Mouse (Mus musculus): ENCODE results near the gene Rgp1. TPM values are rescaled to one million over a fixed set of nuclear protein-coding genes. Genes with fewer than 3 reads are reported as not detected.
"Not testable (repeated sequence)": the region's sequence is repeated elsewhere in the genome, so short reads cannot be mapped to it uniquely, and the experiment has no call there.

The Rgp1 gene
- polyA plus RNA-seq, 1 experiment from 2014 or later = 27.6 TPM

DNA sequence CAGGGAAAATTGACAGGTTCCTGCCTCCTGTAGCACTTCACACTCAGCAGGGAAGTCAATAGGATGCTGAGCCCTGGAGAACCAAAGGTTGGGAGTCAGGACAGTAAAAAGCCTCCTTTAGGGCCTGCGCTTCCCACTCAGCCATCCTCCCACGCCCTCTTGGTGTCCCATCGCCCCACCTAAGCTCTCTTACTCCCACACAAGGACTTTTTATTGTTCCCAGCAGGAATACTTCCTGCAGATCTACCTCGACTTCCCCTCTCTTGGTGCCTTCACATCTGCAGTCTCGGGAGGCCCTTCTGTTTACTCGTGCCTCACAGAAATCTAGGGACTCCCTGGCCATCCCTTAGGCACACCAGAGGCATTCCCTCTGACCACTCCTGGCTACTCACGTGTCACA lies 4.9 kb downstream of the Rgp1 start:
- no peak overlapping the region for H3K4me2 ChIP-seq
- H3K27me3 ChIP-seq = no peaks in the 10 kb centered on the region
- H3K9me3 ChIP-seq = no peaks in the 10 kb centered on the region
- peaks cover 19% of the 10 kb centered on the region for H3K4me1 ChIP-seq
- no peak overlapping the region for H3K4me3 ChIP-seq
- no peak overlapping the region for H3K27ac ChIP-seq
- WGBS = 75% methylated on average over 7 of the region's 7 CpGs
- no peak overlapping the region for H3K9ac ChIP-seq
- ATAC-seq (ENCODE audit: insufficient number of reproducible peaks, low FRiP score, low TSS enrichment, low read depth) = no peak
- peaks cover 41% of the 10 kb centered on the region for H3K36me3 ChIP-seq

DNA sequence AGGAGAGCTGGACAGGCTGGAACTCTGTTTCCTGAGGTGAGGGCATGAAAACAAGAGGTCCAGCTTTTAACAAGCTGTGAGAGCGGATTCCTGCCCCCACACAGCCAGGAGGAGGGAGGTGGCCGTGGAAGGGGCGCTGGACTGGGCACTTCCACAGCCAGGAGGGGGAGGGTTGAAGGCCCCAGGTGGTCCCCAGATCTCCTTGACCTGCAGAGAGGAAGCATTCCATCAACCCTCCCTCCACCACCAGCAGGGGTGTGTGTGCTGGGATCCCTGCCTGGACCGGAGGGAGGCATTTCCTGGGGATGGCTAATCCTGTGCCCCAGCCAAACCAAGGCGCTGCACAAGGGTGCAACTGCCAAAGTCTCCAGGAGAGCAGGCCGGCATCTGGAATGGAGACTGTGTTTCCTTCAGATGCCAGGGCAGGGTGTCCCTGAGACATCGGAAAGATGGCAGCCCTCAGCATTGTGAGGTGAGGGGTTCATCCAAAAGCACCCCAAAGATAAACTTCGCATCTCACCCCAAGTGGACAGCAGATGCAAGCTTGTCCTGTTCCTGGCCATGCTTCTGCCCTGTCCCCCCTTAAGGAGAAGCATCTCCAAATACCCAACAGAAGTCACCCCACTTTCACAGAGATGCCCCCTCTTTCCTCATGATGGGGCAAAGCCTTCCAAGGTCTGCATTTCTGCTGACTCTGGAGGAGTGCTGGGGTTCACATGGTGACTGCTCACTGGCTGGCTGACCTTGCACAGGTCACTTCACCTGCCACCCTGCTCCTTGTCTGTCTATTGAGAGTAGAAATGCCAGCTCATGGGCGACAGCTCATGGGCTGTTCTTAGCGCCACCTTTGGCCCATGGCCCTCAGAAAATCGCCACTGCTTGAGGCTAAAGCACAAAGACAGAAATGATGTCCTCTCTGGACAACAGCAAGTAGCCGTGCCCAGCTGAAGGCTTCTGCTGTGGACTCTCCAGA lies 6.2 kb downstream of the Rgp1 start, which contains the start of gene Msmp:
Gene Msmp, minus strand, starts transcription at position 51 of the 973 bp plus-strand sequence.
- Histone ChIP-seq H3K36me3 (peaks cover 41% of the 10 kb centered on the region), H3K9ac (no peak within 1 kb of the TSS), H3K4me1 (peaks cover 13% of the 10 kb centered on the region), H3K27me3 (no peaks in the 10 kb centered on the region), H3K9me3 (no peaks in the 10 kb centered on the region), H3K4me2 (no peak within 1 kb of the TSS), H3K27ac (no peak within 1 kb of the TSS), H3K4me3 (no peak within 1 kb of the TSS)
- 61% methylated on average over 12 of the region's 12 CpGs for WGBS
- no peak for ATAC-seq (ENCODE audit: insufficient number of reproducible peaks, low FRiP score, low TSS enrichment, low read depth)

DNA sequence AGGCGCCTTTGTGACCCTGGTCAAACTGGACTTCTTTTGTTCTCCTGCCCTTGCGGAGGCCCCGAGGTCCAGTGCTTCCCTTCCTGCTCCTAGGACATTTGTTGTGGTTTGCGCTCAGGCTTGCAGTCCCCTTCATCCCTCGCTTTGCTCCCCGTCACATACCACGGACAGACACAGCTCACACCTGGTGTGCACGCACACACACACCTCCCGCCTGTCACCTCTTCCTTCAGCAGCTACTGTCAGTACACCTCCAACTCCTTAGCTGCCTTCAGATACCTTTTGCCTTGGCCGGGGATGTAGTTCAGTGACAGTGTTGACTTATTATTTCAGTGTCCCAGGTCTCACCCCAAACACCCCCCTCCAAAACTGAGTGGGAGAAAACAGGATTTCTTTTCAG lies 7.2 kb downstream of the Rgp1 start:
- H3K4me3 ChIP-seq = no peak overlapping the region
- H3K27ac ChIP-seq = no peak overlapping the region
- H3K9ac ChIP-seq = no peak overlapping the region
- WGBS = 69% methylated on average over 10 of the region's 10 CpGs
- peaks cover 8% of the 10 kb centered on the region for H3K4me1 ChIP-seq
- no peaks in the 10 kb centered on the region for H3K27me3 ChIP-seq
- ATAC-seq (ENCODE audit: insufficient number of reproducible peaks, low FRiP score, low TSS enrichment, low read depth) = no peak
- peaks cover 35% of the 10 kb centered on the region for H3K36me3 ChIP-seq
- no peak overlapping the region for H3K4me2 ChIP-seq
- H3K9me3 ChIP-seq = no peaks in the 10 kb centered on the region

DNA sequence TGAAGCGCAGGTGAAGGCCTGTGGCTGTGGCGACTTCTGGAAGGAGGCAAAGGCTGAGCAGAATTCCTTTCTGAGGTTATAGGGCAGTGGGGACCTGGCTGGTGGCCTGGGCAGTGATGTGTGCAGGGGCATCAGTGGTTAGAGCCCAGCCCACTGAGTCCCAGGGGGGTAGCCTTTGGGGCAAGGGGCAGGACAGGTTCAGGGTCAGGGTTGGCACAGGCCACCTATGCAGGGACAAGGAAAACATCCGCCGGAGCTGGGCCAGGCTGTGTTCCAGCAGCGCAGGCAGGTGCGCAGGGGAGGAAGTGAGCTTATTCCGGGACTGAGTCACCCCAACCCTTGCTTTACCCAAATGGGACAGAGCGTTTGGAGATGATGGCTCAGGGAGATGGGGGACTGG lies 7.9 kb downstream of the Rgp1 start:
- Histone ChIP-seq H3K4me3 (no peak overlapping the region), H3K9me3 (no peaks in the 10 kb centered on the region), H3K4me2 (no peak overlapping the region), H3K27me3 (no peaks in the 10 kb centered on the region), H3K9ac (no peak overlapping the region), H3K27ac (no peak overlapping the region), H3K36me3 (peaks cover 28% of the 10 kb centered on the region), H3K4me1 (peaks cover 8% of the 10 kb centered on the region)
- no peak for ATAC-seq (ENCODE audit: insufficient number of reproducible peaks, low FRiP score, low TSS enrichment, low read depth)
- 60% methylated on average over 8 of the region's 8 CpGs for WGBS

DNA sequence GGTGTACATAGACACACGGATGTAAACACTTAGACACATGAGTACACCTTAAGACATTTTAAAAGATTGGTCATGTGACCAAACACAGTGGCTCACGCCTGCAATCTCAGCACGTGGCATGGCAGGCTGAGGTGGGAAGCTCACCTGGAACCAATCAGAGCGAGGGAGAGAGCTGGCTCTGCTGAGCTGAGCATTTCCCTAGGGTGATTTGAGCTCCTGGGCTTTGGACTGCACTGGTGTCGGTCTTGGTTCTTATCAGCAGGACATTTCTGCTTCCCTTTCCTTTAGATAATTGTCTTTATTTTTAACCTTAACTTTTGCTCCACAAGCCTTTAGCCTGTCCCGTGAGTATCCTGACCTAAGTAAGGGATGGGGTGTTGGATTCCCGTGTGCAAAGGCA lies 9.2 kb downstream of the Rgp1 start:
- Histone ChIP-seq H3K27me3 (no peaks in the 10 kb centered on the region), H3K36me3 (peaks cover 16% of the 10 kb centered on the region), H3K4me1 (peaks cover 8% of the 10 kb centered on the region), H3K4me2 (no peak overlapping the region), H3K9ac (no peak overlapping the region), H3K4me3 (no peak overlapping the region), H3K9me3 (no peaks in the 10 kb centered on the region), H3K27ac (no peak overlapping the region)
- 41% methylated on average over 7 of the region's 7 CpGs for WGBS
- ATAC-seq (ENCODE audit: insufficient number of reproducible peaks, low FRiP score, low TSS enrichment, low read depth) = no peak

DNA sequence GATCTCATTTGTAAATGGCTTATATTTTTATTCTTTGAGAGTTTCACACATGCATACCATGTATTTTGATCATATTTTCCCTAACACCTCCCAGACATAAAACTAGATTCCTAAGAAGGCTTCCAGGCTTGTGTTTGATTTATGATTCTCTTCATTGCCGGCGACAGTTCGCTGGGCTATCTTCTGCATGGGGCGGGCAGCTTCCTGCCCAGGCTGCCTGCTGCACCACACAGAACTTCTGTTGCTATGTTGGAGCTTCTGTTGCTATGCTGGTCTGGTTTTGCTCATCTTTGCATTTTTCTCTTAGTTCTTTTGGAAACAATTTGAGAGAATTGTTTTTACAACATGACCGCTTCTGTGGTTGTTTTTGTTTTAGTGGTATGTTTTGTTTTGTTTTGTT lies 13.0 kb downstream of the Rgp1 start:
- Histone ChIP-seq H3K9me3 (no peaks in the 10 kb centered on the region), H3K4me2 (no peak overlapping the region)
- 55% methylated on average over 5 of the region's 5 CpGs for WGBS

DNA sequence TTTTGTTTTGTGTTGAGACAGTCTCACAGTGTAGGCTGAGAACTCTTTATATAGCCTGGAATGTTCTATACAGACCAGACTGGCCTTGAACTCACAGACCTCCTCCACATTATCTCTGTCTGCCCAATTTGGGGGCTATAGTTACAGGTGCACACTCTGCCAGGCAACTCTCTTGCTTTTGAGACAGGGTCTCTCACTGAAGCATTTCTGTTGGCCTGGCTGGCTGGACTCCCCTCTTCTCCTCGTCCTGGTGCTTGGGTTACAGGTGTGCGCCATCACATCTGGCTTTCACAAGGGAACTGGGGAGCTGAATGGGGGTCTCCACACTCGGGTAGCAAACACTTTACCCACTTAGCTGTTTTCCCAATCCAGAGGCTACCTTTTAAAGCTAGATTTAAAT lies 13.4 kb downstream of the Rgp1 start:
- no peaks in the 10 kb centered on the region for H3K9me3 ChIP-seq
- H3K27me3 ChIP-seq = no peaks in the 10 kb centered on the region
- no peaks in the 10 kb centered on the region; the same call in 1 of the 2 replicates for H3K4me1 ChIP-seq
- no peak for ATAC-seq (ENCODE audit: insufficient number of reproducible peaks, low FRiP score, low TSS enrichment, low read depth)
- 53% methylated on average over 3 of the region's 3 CpGs for WGBS
- no peak overlapping the region for H3K27ac ChIP-seq
- H3K9ac ChIP-seq = no peak overlapping the region
- no peak overlapping the region for H3K4me3 ChIP-seq
- H3K36me3 ChIP-seq = no peaks in the 10 kb centered on the region
- H3K4me2 ChIP-seq = no peak overlapping the region

More for the DNA sequence above, 13.0 kb downstream of the Rgp1 start:
- no peak for ATAC-seq (ENCODE audit: insufficient number of reproducible peaks, low FRiP score, low TSS enrichment, low read depth)
- Histone ChIP-seq H3K27ac (no peak overlapping the region), H3K36me3 (no peaks in the 10 kb centered on the region), H3K4me1 (no peaks in the 10 kb centered on the region; the same call in 1 of the 2 replicates), H3K27me3 (no peaks in the 10 kb centered on the region), H3K4me3 (no peak overlapping the region), H3K9ac (no peak overlapping the region)

DNA sequence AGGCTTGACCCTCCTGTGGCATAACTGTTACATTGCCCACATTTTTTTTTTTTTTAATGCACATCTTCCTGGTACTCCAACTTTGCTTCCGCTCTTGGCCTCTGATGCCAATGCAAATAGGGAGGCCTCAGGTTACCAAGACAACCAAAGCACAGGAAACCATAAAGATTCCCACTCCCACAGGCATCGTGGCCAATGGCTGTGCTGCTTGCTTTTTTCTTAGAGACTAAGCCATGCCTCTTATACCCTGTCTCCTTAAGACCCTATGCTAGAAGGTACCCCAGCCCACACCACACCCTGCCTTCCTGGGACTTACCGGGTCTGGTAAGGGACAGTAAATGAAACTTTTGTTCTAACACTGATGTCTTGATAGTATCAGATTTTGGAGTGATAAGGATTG lies 14.9 kb downstream of the Rgp1 start:
- WGBS = 44% methylated on average over 3 of the region's 3 CpGs
- no peaks in the 10 kb centered on the region; the same call in 1 of the 2 replicates for H3K4me1 ChIP-seq
- no peak overlapping the region for H3K4me3 ChIP-seq
- H3K9ac ChIP-seq = no peak overlapping the region
- H3K36me3 ChIP-seq = no peaks in the 10 kb centered on the region
- no peak overlapping the region for H3K4me2 ChIP-seq
- H3K27ac ChIP-seq = no peak overlapping the region
- ATAC-seq (ENCODE audit: insufficient number of reproducible peaks, low FRiP score, low TSS enrichment, low read depth) = no peak
- H3K9me3 ChIP-seq = no peaks in the 10 kb centered on the region
- no peaks in the 10 kb centered on the region for H3K27me3 ChIP-seq

DNA sequence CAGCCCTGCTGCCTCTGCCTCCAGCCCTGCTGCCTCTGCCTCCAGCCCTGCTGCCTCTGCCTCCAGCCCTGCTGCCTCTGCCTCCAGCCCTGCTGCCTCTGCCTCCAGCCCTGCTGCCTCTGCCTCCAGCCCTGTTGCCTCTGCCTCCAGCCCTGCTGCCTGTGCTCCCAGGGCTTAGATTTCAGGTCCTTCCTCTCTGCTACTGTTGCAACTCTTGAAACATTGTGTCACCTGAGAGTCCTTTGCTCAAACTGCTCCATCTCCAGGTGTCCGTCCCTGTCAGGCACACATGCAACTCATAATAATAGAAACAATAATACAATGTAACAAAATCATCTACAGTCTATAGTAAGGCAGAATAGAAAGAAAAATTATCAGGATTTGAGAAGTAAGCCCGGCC lies 18.1 kb downstream of the Rgp1 start:
- not testable (repeated sequence) for H3K9ac ChIP-seq; H3K36me3 ChIP-seq; H3K27me3 ChIP-seq; H3K27ac ChIP-seq; H3K4me1 ChIP-seq; H3K4me3 ChIP-seq; H3K4me2 ChIP-seq; ATAC-seq (ENCODE audit: insufficient number of reproducible peaks, low FRiP score, low TSS enrichment, low read depth); H3K9me3 ChIP-seq
- 71% methylated on average over 2 of the region's 2 CpGs for WGBS

DNA sequence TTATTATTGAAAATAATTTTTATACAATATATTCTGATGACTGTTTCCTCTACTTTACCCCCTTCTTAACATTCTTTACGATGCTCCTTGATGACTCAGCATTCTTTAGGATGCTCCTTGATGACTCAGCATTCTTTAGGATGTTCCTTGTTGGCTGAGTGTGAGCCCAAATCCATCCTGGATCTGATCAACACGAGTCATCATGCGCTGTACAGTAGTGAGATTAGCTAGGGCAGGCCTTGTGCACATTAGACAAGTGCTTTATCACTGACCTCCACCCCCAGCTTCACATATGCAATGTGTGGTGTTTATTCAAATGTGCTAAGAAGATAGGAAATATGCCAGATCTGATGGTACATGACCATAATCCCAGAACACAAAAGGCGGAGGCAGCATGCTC lies 19.7 kb downstream of the Rgp1 start:
- no peak overlapping the region for H3K9ac ChIP-seq
- no peak overlapping the region for H3K4me2 ChIP-seq
- no peak for ATAC-seq (ENCODE audit: insufficient number of reproducible peaks, low FRiP score, low TSS enrichment, low read depth)
- no peaks in the 10 kb centered on the region for H3K36me3 ChIP-seq
- H3K27ac ChIP-seq = no peak overlapping the region
- WGBS = 82% methylated on average over 4 of the region's 4 CpGs
- H3K4me1 ChIP-seq = no peaks in the 10 kb centered on the region
- H3K4me3 ChIP-seq = no peak overlapping the region
- no peaks in the 10 kb centered on the region for H3K9me3 ChIP-seq
- no peaks in the 10 kb centered on the region for H3K27me3 ChIP-seq

DNA sequence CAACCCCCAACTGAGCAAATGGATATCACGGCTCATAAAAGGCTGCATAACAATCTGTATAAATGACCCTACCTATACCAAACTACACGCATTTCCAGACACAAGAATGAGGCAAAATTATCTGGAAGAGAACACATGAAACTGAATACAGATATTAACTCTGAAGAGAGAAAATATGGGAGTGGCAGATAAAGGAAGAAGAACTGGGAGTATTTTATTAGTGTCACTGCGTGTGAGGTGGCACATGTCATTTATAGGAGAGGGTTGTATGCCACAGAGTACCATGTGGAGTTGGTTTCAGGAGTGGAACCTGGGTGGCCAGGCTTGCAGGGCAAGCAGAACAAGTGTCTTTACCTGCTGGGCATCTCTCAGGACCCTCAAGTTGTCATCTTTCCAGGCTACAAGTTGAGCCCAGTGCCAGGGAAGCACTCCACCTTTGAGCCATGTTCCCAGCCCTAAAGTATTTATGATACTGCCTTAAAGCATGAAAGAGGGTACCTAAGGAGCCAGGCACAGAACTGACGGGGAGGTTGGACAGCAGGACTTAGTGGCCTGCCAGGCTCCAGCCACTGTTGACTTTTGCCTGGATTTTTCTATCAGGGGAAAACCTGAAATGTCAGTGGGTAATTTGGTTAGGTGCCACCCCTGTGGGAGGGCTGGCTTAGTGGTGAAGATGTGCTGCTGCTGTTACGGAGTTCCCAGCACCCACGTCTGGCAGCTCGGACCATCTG lies 20.3 kb downstream of the Rgp1 start:
- H3K9me3 ChIP-seq = no peaks in the 10 kb centered on the region
- 74% methylated on average over 7 of the region's 7 CpGs for WGBS
- H3K4me3 ChIP-seq = no peak overlapping the region
- no peak overlapping the region for H3K9ac ChIP-seq
- H3K27me3 ChIP-seq = no peaks in the 10 kb centered on the region
- H3K4me1 ChIP-seq = no peaks in the 10 kb centered on the region
- ATAC-seq (ENCODE audit: insufficient number of reproducible peaks, low FRiP score, low TSS enrichment, low read depth) = no peak
- no peak overlapping the region for H3K27ac ChIP-seq
- no peak overlapping the region for H3K4me2 ChIP-seq
- no peaks in the 10 kb centered on the region for H3K36me3 ChIP-seq
